Mouse (Mus musculus) hindbrain, embryonic 13.5 days (tissue): ENCODE measurements around the gene Nprl3. TPM values are rescaled to one million over a fixed set of nuclear protein-coding genes. Genes with fewer than 3 reads are reported as not detected.
A peak's percentile ranks its signal among the peaks of the same experiment; 100 is the strongest.
"Not testable (repeated sequence)": the region's sequence is repeated elsewhere in the genome, so short reads cannot be mapped to it uniquely, and the experiment has no call there.

ENCODE experiments used
- ATAC-seq: fragments of 200-750 bp; cut with Nextera tagmentation; 2 replicates; pipeline ENCODE4 v1.8.0; 2017; ENCODE audit warnings: moderate TSS enrichment; ENCODE audit not compliant: low FRiP score
- H3K27ac ChIP-seq: fragments of 300-500 bp; sonication (generic); 2 replicates; pipeline ENCODE4 v1.5.1; 2015; ENCODE audit warnings: inconsistent platforms, mild to moderate bottlenecking, moderate library complexity
- H3K27me3 ChIP-seq: fragments of 300-500 bp; sonication (generic); 2 replicates; pipeline ENCODE4 v1.6.1; 2015; ENCODE audit warnings: mild to moderate bottlenecking, inconsistent platforms
- H3K36me3 ChIP-seq: fragments of 300-500 bp; sonication (generic); 2 replicates; pipeline ENCODE4 v1.6.1; 2015; ENCODE audit warnings: mild to moderate bottlenecking, inconsistent platforms
- H3K4me1 ChIP-seq: fragments of 300-500 bp; sonication (generic); replicated peaks from 2 replicates; pipeline ENCODE4 v1.6.1; 2015; ENCODE audit warnings: inconsistent platforms
- H3K4me2 ChIP-seq: fragments of 300-500 bp; sonication (generic); 2 replicates; pipeline ENCODE4 v1.6.1; 2015; ENCODE audit warnings: inconsistent platforms, mild to moderate bottlenecking, moderate library complexity
- H3K4me3 ChIP-seq: fragments of 300-500 bp; sonication (generic); 2 replicates; pipeline ENCODE4 v1.5.1; 2015; ENCODE audit warnings: mild to moderate bottlenecking, inconsistent platforms
- H3K9ac ChIP-seq: fragments of 300-500 bp; sonication (generic); 2 replicates; pipeline ENCODE4 v1.6.1; 2015; ENCODE audit warnings: mild to moderate bottlenecking, inconsistent platforms
- H3K9me3 ChIP-seq: fragments of 300-500 bp; sonication (generic); 2 replicates; pipeline ENCODE4 v1.6.1; 2016; ENCODE audit warnings: inconsistent platforms
- WGBS: fragments of 180-500 bp; shearing (Covaris S2); methylation state at CpG from one replicate; pipeline ENCODE4 v1.1.7; 2015; 5-methylcytosine and 5-hydroxymethylcytosine counted together
- polyA plus RNA-seq: library from polyadenylated mRNA; unstranded; fragments of >200 nt; fragmentation: Nextera tagmentation; extraction: Ambion mirVana; gene quantifications from 2 replicates; pipeline ENCODE4 v1.2.1, GENCODE M21; 2015

The Nprl3 gene
- 43.5 and 51.8 TPM in 2 replicates for polyA plus RNA-seq

GRCm38 (mm10) chr11:32267188-32267884 is at the start of gene Nprl3:
Gene Nprl3, minus strand, starts transcription at chr11:32267707.
- Histone ChIP-seq H3K4me1 (peaks cover 16% of the 10 kb centered on the region), H3K27ac (peak within 1 kb of the TSS; percentile 97), H3K36me3 (peaks cover 4% of the 10 kb centered on the region), H3K4me2 (peak within 1 kb of the TSS; percentile 62), H3K9me3 (no peaks in the 10 kb centered on the region), H3K4me3 (peak within 1 kb of the TSS; percentile 78), H3K9ac (peak within 1 kb of the TSS; percentile 97), H3K27me3 (peaks cover 9% of the 10 kb centered on the region)
- WGBS = under 1% methylated on average over 54 of the region's 54 CpGs
- peak; percentile 99 for ATAC-seq

- Histone ChIP-seq H3K4me2 (no peak overlapping the region), H3K9me3 (no peaks in the 10 kb centered on the region), H3K27me3 (no peaks in the 10 kb centered on the region), H3K4me3 (no peak overlapping the region), H3K27ac (no peak overlapping the region), H3K4me1 (no peaks in the 10 kb centered on the region), H3K36me3 (no peaks in the 10 kb centered on the region), H3K9ac (no peak overlapping the region)
- WGBS = 92% methylated on average over 3 of the region's 3 CpGs
- ATAC-seq = no peak
Observed at GRCm38 (mm10) chr11:32316009-32316408, 48.5 kb upstream of the Nprl3 start.

GRCm38 (mm10) chr11:32309928-32310327 is 42.4 kb upstream of the Nprl3 start:
- Histone ChIP-seq H3K4me2 (no peak overlapping the region), H3K9ac (no peak overlapping the region), H3K36me3 (no peaks in the 10 kb centered on the region), H3K27ac (no peak overlapping the region), H3K4me3 (no peak overlapping the region), H3K4me1 (no peaks in the 10 kb centered on the region), H3K27me3 (no peaks in the 10 kb centered on the region), H3K9me3 (no peaks in the 10 kb centered on the region)
- WGBS = 79% methylated on average over 3 of the region's 3 CpGs
- ATAC-seq = no peak

GRCm38 (mm10) chr11:32309446-32309845 is 41.9 kb upstream of the Nprl3 start:
- H3K4me3 ChIP-seq = no peak overlapping the region
- H3K9ac ChIP-seq = no peak overlapping the region
- 42% methylated on average over 4 of the region's 4 CpGs for WGBS
- no peaks in the 10 kb centered on the region for H3K9me3 ChIP-seq
- H3K4me2 ChIP-seq = no peak overlapping the region
- no peaks in the 10 kb centered on the region for H3K36me3 ChIP-seq
- no peak for ATAC-seq
- H3K27ac ChIP-seq = no peak overlapping the region
- no peaks in the 10 kb centered on the region for H3K4me1 ChIP-seq
- no peaks in the 10 kb centered on the region for H3K27me3 ChIP-seq

GRCm38 (mm10) chr11:32307006-32307405 is 39.5 kb upstream of the Nprl3 start:
- H3K27ac ChIP-seq = no peak overlapping the region
- H3K9me3 ChIP-seq = no peaks in the 10 kb centered on the region
- H3K4me2 ChIP-seq = no peak overlapping the region
- no peak overlapping the region for H3K9ac ChIP-seq
- H3K27me3 ChIP-seq = no peaks in the 10 kb centered on the region
- H3K36me3 ChIP-seq = no peaks in the 10 kb centered on the region
- 73% methylated on average over 1 of the region's 1 CpGs for WGBS
- no peak overlapping the region for H3K4me3 ChIP-seq
- no peak for ATAC-seq
- H3K4me1 ChIP-seq = no peaks in the 10 kb centered on the region

GRCm38 (mm10) chr11:32303455-32303854 is 35.9 kb upstream of the Nprl3 start:
- H3K9me3 ChIP-seq = no peaks in the 10 kb centered on the region
- H3K4me1 ChIP-seq = no peaks in the 10 kb centered on the region
- H3K4me3 ChIP-seq = no peak overlapping the region
- no peak overlapping the region for H3K9ac ChIP-seq
- ATAC-seq = no peak
- H3K27me3 ChIP-seq = peaks cover 15% of the 10 kb centered on the region
- H3K4me2 ChIP-seq = no peak overlapping the region
- no peak overlapping the region for H3K27ac ChIP-seq
- H3K36me3 ChIP-seq = no peaks in the 10 kb centered on the region
- WGBS = 86% methylated on average over 1 of the region's 1 CpGs

- WGBS = 59% methylated on average over 2 of the region's 2 CpGs
- Histone ChIP-seq H3K27me3 (peaks cover 15% of the 10 kb centered on the region), H3K4me3 (no peak overlapping the region), H3K9ac (no peak overlapping the region), H3K4me2 (no peak overlapping the region), H3K4me1 (no peaks in the 10 kb centered on the region), H3K9me3 (no peaks in the 10 kb centered on the region), H3K36me3 (no peaks in the 10 kb centered on the region), H3K27ac (no peak overlapping the region)
- ATAC-seq = no peak
Observed at GRCm38 (mm10) chr11:32302824-32303419, 35.4 kb upstream of the Nprl3 start.

- H3K9me3 ChIP-seq = no peaks in the 10 kb centered on the region
- H3K27me3 ChIP-seq = peaks cover 15% of the 10 kb centered on the region
- no peak overlapping the region for H3K4me2 ChIP-seq
- no peak overlapping the region for H3K4me3 ChIP-seq
- no peaks in the 10 kb centered on the region for H3K4me1 ChIP-seq
- H3K36me3 ChIP-seq = no peaks in the 10 kb centered on the region
- WGBS = 73% methylated on average over 1 of the region's 1 CpGs
- no peak overlapping the region for H3K27ac ChIP-seq
- H3K9ac ChIP-seq = no peak overlapping the region
- ATAC-seq = no peak
Observed at GRCm38 (mm10) chr11:32301506-32301905, 34.0 kb upstream of the Nprl3 start.

- WGBS = 60% methylated on average over 14 of the region's 17 CpGs
- Histone ChIP-seq H3K27me3 (peaks cover 15% of the 10 kb centered on the region), H3K9ac (no peak overlapping the region; the same call in 1 of the 2 replicates), H3K36me3 (no peaks in the 10 kb centered on the region), H3K4me1 (no peaks in the 10 kb centered on the region), H3K4me2 (peak overlapping the region; percentile 52), H3K27ac (no peak overlapping the region), H3K9me3 (no peaks in the 10 kb centered on the region), H3K4me3 (peak overlapping the region; percentile 33)
- ATAC-seq = peak; percentile 47; the same call in 1 of the 2 replicates
Observed at GRCm38 (mm10) chr11:32300279-32301267, 33.1 kb upstream of the Nprl3 start.

- Histone ChIP-seq H3K27me3 (peaks cover 15% of the 10 kb centered on the region), H3K4me2 (peak within 1 kb of the TSS; percentile 52), H3K4me3 (peak within 1 kb of the TSS; percentile 33)
- peak; percentile 54 for ATAC-seq
- H3K9ac ChIP-seq, H3K4me1 ChIP-seq, H3K9me3 ChIP-seq, H3K27ac ChIP-seq, H3K36me3 ChIP-seq: not testable (repeated sequence)
- 8% methylated on average over 16 of the region's 16 CpGs for WGBS
Observed at GRCm38 (mm10) chr11:32299865-32300264, 32.4 kb upstream of the Nprl3 start, which contains the start of gene Hbq1a. Gene Hbq1a, plus strand, starts transcription at chr11:32300069.

GRCm38 (mm10) chr11:32298532-32298918 is 31.0 kb upstream of the Nprl3 start:
- Histone ChIP-seq H3K4me1 (no peaks in the 10 kb centered on the region), H3K4me2 (no peak overlapping the region), H3K9ac (no peak overlapping the region), H3K27me3 (peaks cover 15% of the 10 kb centered on the region), H3K4me3 (no peak overlapping the region), H3K36me3 (no peaks in the 10 kb centered on the region), H3K9me3 (no peaks in the 10 kb centered on the region), H3K27ac (no peak overlapping the region)
- ATAC-seq = no peak
- WGBS = 98% methylated on average over 2 of the region's 2 CpGs

- no peaks in the 10 kb centered on the region for H3K36me3 ChIP-seq
- no peaks in the 10 kb centered on the region for H3K4me1 ChIP-seq
- H3K9me3 ChIP-seq = no peaks in the 10 kb centered on the region
- no peak overlapping the region for H3K27ac ChIP-seq
- peaks cover 15% of the 10 kb centered on the region for H3K27me3 ChIP-seq
- H3K9ac ChIP-seq = no peak overlapping the region
- no peak overlapping the region for H3K4me2 ChIP-seq
- WGBS = 93% methylated on average over 1 of the region's 1 CpGs
- ATAC-seq = no peak
- H3K4me3 ChIP-seq = no peak overlapping the region
Observed at GRCm38 (mm10) chr11:32297866-32298531, 30.5 kb upstream of the Nprl3 start.
